Mouse (Mus musculus) MEL-GATA-1-ER (cell line): ENCODE measurements at regions not wholly inside any gene's neighbourhood (a gene's known extent, or its start where the extent isn't known, plus 50 kb on each side); places are given as distances from the start of the nearest gene placed in this dataset.
"Not testable (repeated sequence)": the region's sequence is repeated elsewhere in the genome, so short reads cannot be mapped to it uniquely, and the experiment has no call there.

Experiments
- DNase-seq: peaks from one replicate; pipeline ENCODE4 v3.0.0-alpha.2; 2012; ENCODE audit warnings: low read depth; ENCODE audit errors: extremely low read depth

DNA sequence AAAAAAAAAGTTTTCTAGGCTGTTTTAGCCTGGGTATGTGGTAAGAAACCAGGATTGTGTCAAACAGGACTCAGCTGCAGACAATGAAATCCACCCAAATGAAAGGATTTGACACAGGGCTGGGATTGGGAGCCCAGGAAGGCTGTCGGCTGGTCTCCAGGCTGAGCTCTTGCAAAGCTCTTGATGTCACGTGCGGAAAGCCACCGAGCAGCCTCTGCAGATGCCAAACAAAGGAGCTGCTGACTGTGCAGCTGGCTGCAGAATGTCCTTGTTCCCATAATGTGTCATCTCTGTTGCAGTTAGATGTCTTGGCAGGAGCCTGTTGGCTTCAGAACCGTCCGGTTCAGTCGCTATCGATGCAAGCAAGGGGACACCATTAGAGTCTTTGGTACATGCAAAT, 56.1 kb downstream of the Bbs10 start:
- no peak for DNase-seq

DNA sequence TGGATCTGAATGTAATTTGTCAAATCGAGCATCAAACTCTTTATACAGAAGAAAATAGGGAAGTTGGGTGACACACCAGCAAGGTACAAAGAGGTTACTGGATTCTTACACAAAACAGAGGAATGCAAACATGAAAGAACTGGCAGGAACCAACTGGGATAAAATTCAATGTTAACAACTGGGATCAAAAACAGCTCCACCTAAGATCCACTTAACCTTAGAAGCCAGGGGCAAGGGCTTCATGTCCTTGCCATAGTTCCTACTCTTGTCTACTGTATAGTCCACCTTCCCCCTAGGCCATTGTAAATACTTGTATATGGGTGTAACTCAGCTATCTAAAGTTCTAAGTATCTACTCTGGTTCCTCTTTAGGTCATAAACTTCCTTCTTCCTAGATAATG, 59.9 kb downstream of the Bbs10 start:
- DNase-seq, result peak; percentile 9

DNA sequence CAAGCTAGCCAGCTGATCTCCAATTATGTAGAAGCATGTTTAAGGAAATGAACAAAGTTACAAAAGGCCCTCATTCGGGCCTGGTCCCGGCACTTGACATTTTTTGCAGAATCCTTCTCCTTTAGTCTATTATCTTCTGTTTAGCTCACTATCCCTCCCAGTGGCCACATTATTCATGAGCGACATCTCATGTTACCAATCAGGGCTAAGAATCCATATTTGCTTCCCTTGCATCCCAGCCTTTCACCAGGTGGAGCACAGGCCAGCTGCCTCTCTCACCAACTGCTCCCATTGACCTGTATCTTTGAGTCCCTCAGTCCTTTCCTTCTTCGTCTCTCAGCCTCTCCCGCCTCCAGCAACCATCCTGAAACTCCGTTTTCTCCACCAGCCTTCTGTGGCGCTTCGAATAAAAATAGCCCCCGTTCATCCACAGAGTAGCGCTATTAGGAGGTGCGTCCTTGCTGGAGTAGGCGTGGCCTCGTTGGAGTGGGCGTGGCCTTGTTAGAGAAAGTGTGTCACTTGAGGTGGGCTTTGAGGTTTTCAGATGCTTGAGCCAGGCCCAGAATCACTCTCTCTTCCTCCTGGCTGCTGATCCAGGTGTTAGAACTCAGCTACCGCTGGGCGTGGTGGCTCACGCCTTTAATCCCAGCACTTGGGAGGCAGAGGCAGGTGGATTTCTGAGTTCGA, 63.4 kb downstream of the Bbs10 start:
- no peak for DNase-seq

DNA sequence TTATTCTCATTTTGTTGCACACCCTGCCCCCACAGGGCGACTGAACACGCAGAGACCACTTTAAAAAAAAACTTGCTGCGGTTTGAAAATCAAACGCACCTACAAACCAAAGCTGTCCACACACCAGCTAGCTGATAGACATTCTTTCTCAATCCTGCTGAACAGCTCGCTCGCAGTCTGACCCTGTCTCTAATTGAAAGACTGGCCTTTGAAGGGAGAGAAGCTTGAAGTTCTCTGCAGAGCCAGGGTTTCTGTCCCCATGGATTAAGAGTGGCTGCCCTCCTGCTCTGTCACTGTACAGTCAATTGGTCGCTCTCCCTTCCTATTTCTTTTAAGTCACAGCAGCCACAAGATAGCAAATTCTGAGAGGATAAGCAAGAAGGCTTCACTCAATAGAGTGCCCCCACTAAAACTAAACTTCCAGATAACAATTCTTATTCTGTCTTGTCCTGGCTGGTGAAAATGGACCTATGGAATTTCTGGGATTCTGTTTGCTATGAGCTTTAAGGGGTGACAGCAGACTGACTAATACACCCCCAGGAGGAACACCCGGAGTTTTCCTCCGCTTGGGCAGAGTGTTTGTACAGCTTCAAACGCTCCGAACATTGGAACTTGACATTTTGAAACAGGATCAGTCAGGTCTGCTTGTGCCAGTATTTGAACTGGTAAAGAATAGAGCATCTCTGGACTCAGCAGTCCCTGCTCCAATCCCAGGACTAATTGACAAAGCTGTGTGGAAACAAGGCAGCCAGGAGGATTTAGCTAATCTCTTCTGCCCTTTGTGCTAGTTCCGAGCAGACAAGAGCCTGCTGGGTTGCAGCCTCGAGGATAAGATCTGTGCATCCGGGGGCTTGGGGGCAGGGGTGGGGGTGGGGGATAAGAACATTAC, 65.5 kb downstream of the Bbs10 start:
- DNase-seq, result no peak

DNA sequence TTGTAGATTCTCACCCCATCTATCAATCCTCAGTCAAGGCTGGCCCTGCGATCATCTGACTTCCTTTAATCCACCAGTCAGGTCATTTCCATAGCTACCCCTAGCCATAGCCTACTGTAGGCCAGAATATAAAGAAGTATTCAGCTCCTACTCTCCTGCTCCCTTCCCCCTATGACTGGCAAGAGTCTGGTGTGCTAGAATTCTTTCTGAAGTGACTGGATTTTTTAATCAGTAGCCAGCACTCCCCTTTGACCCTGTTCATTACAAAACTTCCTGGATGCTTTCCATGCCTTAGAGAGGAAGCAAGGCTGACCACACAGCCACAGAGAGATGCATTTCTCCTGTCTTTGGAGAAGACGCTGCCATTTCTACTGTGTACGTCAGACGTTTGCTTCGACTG, 66.5 kb downstream of the Bbs10 start:
- no peak for DNase-seq

DNA sequence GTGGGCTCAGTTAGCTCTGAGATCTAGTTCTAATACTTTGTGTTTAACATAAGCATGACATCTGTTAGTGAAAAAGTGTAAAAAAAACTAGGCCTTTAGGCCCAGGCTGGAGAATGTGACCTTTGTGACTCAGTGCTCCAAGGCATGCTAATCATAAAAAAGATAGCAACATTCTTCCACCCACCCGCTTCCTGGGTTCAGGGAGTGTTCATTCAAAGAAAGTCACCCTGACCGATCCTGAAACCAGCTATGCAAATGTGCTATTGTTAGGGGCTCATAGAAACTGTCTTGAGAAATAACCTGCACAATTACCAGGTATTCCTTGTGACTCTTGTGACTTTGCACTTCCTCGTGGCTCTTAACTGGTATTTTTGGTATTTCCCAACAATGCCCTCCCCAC, 70.6 kb downstream of the Bbs10 start:
- DNase-seq, result not testable (repeated sequence)

DNA sequence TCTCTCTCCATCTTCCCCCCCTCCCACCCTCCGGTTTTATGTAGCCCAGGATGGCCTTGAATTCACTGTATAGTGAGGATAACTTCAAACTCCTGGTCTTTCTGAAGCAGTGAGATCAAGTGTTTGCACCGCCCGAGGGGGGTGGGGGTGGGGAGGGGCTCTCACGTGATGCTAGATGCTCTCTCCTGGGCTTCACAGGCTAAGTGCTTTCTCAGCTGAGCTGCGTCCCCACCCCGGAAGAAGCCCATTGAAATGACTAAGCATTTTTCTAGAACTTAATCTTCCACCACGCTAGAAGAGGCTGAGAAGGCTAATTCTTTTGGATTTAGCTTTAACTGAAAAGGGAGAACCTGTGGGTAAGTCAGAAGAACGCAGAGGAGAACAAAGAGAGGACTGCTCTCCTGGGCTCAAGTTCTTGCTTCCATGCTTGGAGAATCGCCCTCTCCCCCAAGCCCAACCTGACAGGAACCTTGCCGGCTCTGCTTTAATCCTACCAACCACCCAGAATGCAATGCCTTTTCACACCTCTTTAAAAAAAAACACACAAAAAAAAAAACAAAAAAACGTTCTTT, 79.7 kb downstream of the Bbs10 start:
- peak; percentile 76 for DNase-seq

DNA sequence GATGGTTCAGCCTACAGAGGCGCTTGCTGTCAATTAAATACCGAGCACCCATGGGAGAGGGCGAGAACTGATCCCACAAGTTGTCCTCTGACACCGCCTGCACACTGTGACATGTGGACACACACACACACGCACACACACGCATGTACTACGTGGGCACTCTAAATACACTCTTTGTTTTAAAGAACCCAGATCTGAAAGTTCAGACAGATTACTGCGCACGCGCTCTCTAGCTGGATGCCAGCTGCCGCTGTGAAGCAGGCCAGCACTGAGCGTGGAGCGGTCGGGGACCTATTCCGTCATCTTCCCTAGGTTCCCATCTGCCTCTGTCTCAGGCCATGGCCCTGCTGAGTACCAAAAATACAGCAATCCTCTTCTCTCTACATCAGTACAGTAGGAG, 83.2 kb downstream of the Bbs10 start:
- no peak for DNase-seq

DNA sequence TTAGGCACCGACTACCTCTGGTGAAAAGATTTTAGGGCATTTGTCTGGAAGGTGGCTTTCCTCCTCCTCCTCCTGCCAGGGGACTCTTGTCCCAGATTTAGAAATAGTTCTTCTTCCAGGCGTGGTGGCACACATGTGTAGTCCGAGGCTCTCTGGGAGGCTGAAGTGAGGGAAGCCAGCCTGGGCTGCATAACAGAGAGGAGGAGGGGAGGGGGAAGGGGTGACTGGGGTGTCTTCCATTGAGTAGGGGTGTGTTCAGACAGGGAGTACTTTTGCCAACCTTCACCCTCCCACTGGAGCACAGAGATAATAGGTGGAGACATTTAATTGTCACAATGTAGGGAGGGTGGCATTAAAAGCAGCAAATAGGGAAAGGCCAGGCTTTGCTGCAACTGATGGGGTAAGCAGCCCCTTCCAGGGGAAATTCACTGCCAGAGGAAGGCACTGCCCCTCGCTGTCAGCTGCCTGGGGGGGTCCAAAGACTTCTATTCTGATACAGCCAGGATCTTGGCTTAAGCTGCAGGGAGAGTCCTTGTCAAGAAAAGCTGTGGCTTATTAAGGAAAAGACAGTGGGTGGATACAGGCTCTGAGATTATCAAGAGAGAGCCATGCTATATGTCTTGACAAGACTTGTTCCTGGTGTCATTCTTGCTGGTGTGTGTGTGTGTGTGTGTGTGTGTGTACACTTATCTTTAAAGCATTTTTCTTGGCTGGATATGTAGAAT, 83.9 kb downstream of the Bbs10 start:
- no peak for DNase-seq

DNA sequence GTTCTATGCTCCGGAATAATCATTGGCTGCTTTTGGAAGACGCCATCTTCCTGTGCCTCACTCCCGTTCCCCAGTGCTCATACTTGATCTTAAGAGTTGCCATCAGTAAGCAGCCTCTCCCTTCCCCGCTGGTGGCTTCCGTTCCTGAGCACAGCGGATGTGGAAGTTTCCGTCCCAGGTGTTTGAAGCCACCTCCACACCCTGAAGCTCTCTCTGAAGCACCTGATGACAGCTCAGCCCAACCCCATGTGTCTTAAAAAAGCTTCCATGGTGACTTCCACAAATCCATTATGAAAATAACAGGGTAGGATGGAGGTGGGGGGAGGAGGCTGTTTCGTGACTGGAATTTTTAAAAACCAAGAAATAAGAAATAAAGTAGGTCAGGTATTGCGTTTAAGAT, 87.1 kb downstream of the Bbs10 start:
- DNase-seq, result no peak

DNA sequence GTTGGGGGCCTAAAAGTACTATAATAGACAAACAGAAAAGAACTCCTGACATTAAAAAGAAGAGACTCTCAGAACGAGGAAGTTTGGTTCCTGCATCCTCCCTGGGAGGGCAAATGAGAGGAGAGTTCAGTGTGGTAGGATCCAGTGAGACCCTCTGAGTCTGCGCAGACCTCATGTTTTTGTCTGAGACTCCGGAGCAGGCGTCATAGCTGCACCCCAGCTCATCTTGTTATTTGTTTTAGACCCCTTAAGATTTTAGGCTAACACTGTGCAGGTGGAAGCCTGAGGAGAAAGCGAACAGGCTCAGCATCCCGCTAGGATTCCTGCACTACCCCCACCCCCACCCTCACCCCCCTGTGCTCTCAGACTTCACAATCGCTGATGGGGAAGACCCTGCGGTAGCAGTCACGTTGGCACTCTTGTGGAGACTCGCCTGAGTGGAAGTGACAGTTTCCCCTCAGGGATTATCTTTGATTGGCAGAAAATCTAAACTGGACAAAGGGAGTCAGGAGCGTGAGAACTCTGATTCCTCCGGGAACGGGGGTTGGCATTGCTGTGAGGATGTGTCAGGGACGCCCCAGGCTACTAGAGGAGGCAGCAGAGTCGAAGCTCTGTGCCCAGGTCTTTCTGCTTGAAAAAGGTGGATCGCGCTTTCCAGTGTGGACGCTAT, 85.0 kb upstream of the Nap1l1 start:
- no peak for DNase-seq

DNA sequence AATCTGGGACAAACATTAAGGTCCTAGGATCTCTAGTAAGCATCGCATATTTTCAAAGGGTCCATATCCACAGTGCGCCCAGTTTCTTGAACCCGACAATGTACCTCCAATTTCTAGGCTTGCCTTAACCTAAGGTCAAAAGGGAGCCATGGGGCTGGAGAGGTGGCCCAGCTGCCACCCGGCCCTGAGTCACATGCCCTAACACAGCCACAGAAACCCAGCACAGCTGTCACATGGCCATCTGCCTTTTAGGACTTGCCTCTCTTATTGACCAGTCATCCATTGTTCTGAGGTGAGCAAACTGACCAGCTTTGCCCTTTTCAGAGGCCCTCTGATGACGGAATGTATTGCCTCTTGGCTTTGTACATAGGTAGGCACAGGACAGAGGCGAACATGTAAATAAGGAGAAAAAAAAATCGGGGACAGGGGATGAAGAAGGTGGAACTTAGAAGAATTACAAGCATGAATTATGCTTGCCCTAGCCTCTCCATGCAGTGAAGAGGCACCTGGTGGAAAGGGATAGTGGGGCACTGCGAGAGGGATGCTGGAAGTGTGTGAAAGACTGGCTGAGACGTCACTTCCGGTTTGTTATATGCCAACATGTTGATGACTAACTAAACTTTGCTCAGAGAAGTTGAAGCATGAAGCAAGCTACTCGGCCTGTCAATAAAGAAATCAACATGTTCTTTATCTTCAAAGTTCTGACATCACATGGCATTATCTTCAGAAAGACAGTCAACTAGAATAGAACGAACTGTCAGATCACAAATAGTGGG, 84.3 kb upstream of the Nap1l1 start:
- DNase-seq, result no peak

DNA sequence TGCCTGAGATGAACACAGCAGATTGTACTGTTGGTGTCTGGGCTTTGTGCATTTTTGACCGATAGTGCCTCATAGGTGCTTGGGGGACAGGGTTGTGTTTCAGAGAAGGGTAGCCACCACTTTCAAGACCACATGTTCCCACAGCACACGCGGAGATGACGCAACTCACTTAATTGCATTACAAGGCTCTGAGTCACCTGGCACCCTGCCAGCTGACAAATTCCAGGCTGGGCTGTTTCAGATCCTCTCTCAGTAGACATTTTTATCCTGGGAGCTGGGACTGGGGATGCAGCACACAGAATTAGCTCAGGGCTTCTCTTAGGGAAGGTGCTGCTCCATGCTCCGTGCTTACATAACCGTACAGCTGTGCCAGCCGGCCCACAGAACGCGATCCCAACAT, 83.1 kb upstream of the Nap1l1 start:
- DNase-seq, result no peak

DNA sequence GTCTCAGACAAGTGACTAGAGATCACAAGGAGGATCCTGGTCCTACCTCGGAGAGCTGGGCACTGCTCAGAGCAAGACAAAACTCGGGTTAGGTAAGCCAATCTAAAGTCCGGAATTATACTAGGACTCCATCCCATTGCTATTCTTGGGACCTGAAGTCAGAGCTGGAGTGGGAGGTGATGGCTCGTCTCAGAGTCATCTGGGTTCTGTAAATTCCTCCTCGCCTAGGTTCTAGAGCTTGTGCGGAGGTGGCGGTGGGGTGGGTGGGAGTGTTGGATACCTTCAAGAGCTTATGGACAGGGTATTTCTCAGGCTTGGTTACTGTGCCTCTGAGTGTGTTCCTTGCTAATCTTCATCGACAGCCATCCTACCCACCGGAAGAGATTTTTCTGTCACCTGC, 78.6 kb upstream of the Nap1l1 start:
- no peak for DNase-seq

DNA sequence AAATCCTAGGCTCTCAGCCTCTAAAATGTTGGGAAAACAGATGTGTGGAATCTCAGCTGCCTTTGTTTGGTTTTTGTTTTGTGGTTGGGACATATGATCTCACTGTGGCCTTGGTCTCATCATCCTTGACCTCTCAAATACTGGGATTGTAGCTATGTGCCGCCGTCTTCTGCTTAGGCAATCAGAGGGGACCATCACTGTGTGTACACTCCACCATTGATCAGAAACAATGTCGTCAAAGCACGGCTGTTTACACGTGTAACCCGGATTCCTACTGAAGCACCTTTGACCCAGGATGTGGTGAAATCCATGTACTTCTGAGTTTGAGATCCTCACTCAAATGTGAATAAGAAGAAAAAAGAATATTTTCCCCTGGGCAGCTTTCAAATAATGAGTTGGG, 68.0 kb upstream of the Nap1l1 start:
- DNase-seq, result no peak

DNA sequence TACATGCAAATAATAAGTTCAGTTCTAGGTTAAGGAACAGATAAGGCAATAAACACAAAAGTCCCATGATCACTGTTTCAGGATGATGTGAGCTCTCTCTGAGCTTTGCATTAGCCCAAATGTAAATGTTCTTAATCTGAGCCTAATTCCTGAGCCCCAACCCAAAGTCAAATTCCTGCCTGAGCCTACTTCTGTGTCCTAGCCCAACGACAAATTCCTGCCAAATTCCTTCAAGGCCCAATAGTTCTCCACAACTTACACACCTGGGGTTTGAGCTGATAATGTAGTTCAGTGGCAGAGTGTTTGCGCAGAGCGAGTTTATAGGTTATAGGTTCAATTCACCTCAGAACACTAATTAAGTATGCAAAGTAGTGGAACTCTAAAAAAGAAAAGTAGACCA, 64.1 kb upstream of the Nap1l1 start:
- no peak for DNase-seq

DNA sequence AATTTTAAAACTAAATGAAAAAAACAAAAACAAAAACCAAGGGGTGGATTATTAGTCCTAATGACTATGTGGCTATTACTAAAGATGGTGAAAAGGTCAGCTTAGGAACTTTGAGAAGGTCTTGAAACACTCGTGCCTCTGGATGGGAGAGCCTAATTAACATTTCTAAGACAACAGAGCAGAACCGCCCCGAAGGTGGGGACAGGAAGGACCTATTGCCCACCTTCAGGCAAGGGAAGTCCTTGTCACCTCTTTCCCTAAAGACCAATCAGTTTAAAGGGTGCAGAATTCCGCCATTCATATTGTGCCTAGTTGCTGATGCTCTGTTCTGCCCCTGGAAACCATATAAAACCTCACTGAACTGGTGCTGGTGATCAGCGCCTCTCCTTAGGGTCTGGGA, 63.5 kb upstream of the Nap1l1 start:
- no peak for DNase-seq

DNA sequence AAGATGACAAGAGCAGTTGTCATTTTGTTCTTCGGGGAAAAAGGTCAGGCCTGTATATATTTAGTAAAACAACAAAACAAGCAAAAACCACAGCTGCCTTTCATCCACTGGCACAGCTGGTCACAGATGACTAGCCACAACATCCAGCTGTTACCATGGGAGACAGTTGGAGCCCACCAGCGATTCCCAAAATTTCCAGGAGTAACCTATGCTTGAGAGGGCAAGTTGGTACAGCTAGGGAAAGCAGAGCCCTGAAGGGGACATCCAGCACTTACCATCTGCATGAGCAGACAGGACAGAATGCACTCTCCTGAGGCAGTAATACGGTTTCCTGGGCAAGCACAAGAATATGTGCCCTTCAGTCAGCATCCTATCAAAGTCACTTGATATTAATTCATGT, 62.9 kb upstream of the Nap1l1 start:
- no peak for DNase-seq

DNA sequence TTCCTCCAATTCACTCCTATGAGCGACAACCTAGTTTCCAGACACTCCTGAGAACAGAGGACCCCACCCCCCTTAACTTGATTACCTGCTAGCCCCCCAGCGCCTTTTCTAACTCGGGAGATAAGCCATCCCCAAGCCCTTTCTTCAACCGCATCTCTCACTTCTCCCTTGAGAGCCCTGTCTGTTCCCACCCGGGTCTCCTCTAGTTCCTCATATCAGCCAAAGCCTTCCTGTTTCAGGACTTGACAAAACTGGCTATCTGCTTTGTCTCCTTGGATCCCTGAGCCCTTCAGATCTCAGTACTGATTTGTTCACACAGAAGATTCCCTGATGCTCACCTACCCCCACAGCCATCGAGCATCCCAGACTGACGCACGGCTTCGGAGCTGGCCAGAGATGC, 61.5 kb upstream of the Nap1l1 start:
- no peak for DNase-seq

DNA sequence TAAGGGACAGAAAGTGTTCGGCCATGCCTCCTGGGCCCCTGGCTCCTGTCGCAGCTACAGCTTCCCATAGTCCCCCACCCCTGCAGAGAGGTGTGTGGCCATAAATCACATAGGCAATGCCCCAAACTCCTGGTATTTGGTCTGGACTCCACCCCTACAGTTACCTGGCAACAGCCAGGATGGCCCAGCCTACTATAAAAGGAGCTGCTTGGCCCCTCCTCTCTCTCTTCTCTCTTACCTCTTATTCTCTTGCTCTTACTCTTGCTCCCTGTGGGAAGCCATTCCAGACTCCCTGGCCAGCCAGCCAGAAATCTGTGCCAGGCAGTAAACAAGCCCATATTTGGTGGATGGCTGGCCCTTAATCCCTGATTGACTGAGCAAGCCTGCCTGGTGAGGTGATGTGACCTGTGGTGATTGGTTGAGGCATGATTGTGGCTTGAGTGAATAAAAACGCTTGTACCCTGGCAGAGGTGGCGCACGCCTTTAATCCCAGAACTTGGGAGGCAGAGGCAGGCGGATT, 56.4 kb upstream of the Nap1l1 start:
- no peak for DNase-seq
